Mouse (Mus musculus) forebrain, embryonic 16.5 days (tissue): Measurements from ENCODE around the gene Sik3. TPM values are rescaled to one million over a fixed set of nuclear protein-coding genes. Genes with fewer than 3 reads are reported as not detected.

Experiments used
- ATAC-seq: fragments of 200-750 bp; cut with Nextera tagmentation; 2 replicates; pipeline ENCODE4 v1.8.0; 2017; ENCODE audit warnings: mild to moderate bottlenecking, moderate library complexity
- H3K27ac ChIP-seq: fragments of 300-500 bp; sonication (generic); 2 replicates; pipeline ENCODE4 v1.5.1; 2014; ENCODE audit warnings: low read length, control low read depth
- H3K27me3 ChIP-seq: fragments of 300-500 bp; sonication (generic); replicated peaks from 2 replicates; pipeline ENCODE4 v1.6.1; 2014; ENCODE audit warnings: low read length; ENCODE audit not compliant: control insufficient read depth, insufficient read depth
- H3K36me3 ChIP-seq: fragments of 300-500 bp; sonication (generic); 2 replicates; pipeline ENCODE4 v1.6.1; 2014; ENCODE audit not compliant: control insufficient read depth, insufficient read depth
- H3K4me1 ChIP-seq: fragments of 300-500 bp; sonication (generic); replicated peaks from 2 replicates; pipeline ENCODE4 v1.6.1; 2014; ENCODE audit warnings: low read length; ENCODE audit not compliant: control insufficient read depth, insufficient read depth
- H3K4me2 ChIP-seq: fragments of 300-500 bp; sonication (generic); 2 replicates; pipeline ENCODE4 v1.6.1; 2014; ENCODE audit warnings: mild to moderate bottlenecking, low read length, control low read depth
- H3K4me3 ChIP-seq: fragments of 300-500 bp; sonication (generic); replicated peaks from 2 replicates; pipeline ENCODE4 v1.5.1; 2014; ENCODE audit warnings: mild to moderate bottlenecking, low read length, control low read depth
- H3K9ac ChIP-seq: fragments of 300-500 bp; sonication (generic); replicated peaks from 2 replicates; pipeline ENCODE4 v1.6.1; 2014; ENCODE audit warnings: low read depth, low read length, control low read depth
- H3K9me3 ChIP-seq: fragments of 300-500 bp; sonication (generic); 2 replicates; pipeline ENCODE4 v1.6.1; 2016; ENCODE audit warnings: low read length; ENCODE audit not compliant: control insufficient read depth
- WGBS: fragments of 180-500 bp; shearing (Covaris S2); extraction: QIAGEN DNeasy Blood & Tissue Kit; methylation state at CpG from one replicate; pipeline ENCODE4 v1.1.7; 2014; 5-methylcytosine and 5-hydroxymethylcytosine counted together
- polyA plus RNA-seq: library from polyadenylated mRNA; unstranded; fragments of >200 nt; fragmentation: Nextera tagmentation; extraction: Ambion mirVana; gene quantifications from 2 replicates; pipeline ENCODE4 v1.2.1, GENCODE M21; 2015

Gene Sik3
- polyA plus RNA-seq, 1 experiment from 2014 or later: 5.3 TPM

DNA sequence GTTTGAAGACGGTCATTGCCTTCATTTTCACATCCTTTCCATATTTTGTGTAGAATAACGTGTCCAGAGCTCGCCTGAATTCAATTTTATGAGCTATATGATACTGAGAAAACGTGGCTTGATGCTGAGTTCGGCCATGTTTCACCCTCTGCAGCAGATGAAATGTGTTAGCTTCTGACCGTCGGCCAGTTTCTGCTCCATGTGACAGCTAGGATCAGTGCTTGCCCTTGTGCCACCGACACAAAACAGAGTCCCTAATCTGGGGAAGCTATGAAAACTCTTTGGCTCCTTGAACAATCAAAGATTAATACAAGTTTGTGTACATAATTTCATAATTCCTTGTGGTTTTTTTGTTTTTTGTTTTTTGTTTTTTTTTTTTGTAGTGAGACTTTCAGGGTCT lies 178.6 kb downstream of the Sik3 start:
- no peaks in the 10 kb centered on the region for H3K9me3 ChIP-seq
- 78% methylated on average over 8 of the region's 8 CpGs for WGBS
- H3K9ac ChIP-seq: no peak overlapping the region
- H3K27me3 ChIP-seq: no peaks in the 10 kb centered on the region
- no peak overlapping the region for H3K4me3 ChIP-seq
- peaks cover 7% of the 10 kb centered on the region for H3K4me1 ChIP-seq
- no peaks in the 10 kb centered on the region for H3K36me3 ChIP-seq
- no peak overlapping the region for H3K4me2 ChIP-seq
- H3K27ac ChIP-seq: no peak overlapping the region
- ATAC-seq: no peak

DNA sequence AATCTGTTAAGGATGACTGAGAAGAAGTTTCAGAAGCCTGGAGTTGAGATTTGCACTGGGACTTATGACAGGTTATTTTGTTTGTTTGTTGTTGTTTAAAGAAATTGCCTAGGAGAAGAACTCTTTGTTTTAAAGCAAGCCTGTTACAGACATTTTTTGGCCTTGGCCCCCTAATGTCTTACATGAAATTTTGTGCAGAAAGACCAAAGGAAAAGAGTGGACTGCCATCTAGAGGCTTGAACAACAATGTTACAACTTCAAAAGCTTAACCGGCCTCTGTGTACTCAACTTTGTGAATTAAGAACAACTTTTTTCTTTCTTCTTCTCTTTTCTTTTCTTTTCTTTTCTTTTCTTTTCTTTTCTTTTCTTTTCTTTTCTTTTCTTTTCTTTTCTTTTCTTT lies 179.0 kb downstream of the Sik3 start:
- Histone ChIP-seq H3K4me3 (no peak overlapping the region), H3K9me3 (no peaks in the 10 kb centered on the region), H3K4me2 (no peak overlapping the region), H3K4me1 (peaks cover 7% of the 10 kb centered on the region), H3K36me3 (no peaks in the 10 kb centered on the region), H3K27ac (no peak overlapping the region), H3K27me3 (no peaks in the 10 kb centered on the region), H3K9ac (no peak overlapping the region)
- ATAC-seq: no peak
- WGBS: 18% methylated on average over 1 of the region's 1 CpGs

DNA sequence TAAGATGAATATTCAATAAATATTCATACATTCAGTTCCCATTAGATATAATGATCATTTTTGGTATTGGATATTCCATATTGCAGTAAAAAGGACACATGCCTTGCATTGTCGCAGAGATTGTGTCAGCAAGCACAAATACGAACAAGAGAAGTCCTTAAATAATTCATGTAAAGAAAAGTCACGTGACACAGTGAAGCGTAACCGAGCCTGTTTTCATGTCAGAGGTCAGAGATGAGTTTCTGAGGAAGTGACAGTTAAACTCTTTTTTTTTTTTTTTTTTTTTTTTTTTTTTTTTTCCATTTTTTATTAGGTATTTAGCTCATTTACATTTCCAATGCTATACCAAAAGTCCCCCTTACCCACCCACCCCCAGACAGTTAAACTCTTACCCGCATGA lies 180.0 kb downstream of the Sik3 start:
- Histone ChIP-seq H3K36me3 (no peaks in the 10 kb centered on the region), H3K4me3 (no peak overlapping the region), H3K4me1 (peaks cover 7% of the 10 kb centered on the region), H3K9ac (no peak overlapping the region), H3K27me3 (no peaks in the 10 kb centered on the region), H3K4me2 (no peak overlapping the region), H3K27ac (no peak overlapping the region), H3K9me3 (no peaks in the 10 kb centered on the region)
- 91% methylated on average over 6 of the region's 6 CpGs for WGBS
- no peak for ATAC-seq

DNA sequence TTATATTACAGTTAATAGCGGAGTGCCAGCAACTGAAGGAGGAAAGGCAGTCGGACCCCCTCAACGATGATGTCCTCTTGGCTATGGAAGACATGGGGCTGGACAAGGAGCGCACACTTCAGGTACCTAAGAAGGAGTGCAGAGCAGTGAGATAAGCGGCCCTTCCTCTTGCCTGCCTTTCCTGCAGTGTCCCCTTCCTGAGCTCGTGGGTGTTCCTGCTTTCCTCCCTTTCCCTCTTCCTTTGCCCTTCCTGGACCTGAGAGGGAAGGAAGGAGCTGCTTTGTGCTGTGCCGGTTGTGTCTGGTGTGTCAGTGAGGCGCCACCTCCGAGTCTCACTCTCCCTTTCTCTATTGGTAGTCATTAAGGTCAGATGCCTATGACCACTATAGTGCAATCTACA lies 182.2 kb downstream of the Sik3 start:
- no peaks in the 10 kb centered on the region for H3K4me1 ChIP-seq
- H3K27ac ChIP-seq: no peak overlapping the region
- H3K4me2 ChIP-seq: no peak overlapping the region
- H3K36me3 ChIP-seq: no peaks in the 10 kb centered on the region
- H3K9ac ChIP-seq: no peak overlapping the region
- H3K9me3 ChIP-seq: no peaks in the 10 kb centered on the region
- no peak overlapping the region for H3K4me3 ChIP-seq
- no peaks in the 10 kb centered on the region for H3K27me3 ChIP-seq
- ATAC-seq: no peak
- WGBS: 90% methylated on average over 9 of the region's 9 CpGs

DNA sequence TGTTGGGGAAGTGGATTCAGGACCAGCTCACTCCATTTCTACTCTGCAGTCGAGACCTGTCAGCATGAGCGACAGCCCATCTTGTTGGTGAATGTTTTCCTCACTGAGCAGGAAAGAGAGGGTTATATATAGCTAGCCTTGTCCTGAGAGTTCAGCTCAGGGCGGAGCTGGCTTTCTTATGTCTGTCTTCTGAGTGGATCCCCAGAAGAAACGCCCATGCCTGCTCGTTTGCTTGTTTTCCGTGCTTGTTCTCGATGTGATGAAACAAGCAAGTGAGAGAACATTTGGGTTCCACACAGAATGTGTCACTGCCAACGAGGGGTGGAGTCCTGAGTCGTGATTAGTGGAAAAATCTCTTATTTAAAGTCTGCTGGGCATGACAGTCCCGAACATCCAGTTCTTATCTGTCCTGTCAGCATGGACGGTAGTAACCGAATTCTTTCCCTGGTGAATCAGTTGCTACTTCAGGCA lies 184.1 kb downstream of the Sik3 start:
- no peaks in the 10 kb centered on the region for H3K4me1 ChIP-seq
- H3K9ac ChIP-seq: no peak overlapping the region
- no peak overlapping the region for H3K27ac ChIP-seq
- ATAC-seq: no peak
- WGBS: 84% methylated on average over 12 of the region's 12 CpGs
- no peaks in the 10 kb centered on the region for H3K27me3 ChIP-seq
- H3K9me3 ChIP-seq: no peaks in the 10 kb centered on the region
- no peak overlapping the region for H3K4me2 ChIP-seq
- H3K36me3 ChIP-seq: no peaks in the 10 kb centered on the region
- H3K4me3 ChIP-seq: no peak overlapping the region

DNA sequence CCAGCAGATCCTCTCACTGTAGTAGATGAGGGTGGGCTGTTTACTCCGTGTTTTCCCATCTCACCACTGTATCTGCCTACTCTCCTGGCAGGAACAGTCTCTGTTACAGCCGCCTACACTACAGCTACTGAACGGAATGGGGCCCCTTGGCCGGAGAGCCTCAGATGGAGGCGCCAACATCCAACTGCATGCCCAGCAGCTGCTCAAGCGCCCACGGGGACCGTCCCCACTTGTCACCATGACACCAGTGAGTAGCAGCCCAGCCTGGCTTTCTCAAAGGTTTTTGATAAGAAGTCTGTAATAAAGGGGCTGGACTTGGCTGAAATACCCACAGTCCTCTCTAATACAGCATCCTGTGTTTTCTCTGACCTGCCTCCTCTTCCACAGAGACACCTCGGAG lies 185.8 kb downstream of the Sik3 start:
- H3K4me3 ChIP-seq: no peak overlapping the region
- no peak for ATAC-seq
- peaks cover 3% of the 10 kb centered on the region; the same call in 1 of the 2 replicates for H3K36me3 ChIP-seq
- WGBS: 83% methylated on average over 9 of the region's 9 CpGs
- no peak overlapping the region for H3K27ac ChIP-seq
- no peaks in the 10 kb centered on the region for H3K4me1 ChIP-seq
- H3K9ac ChIP-seq: no peak overlapping the region
- H3K27me3 ChIP-seq: no peaks in the 10 kb centered on the region
- H3K9me3 ChIP-seq: no peaks in the 10 kb centered on the region
- H3K4me2 ChIP-seq: no peak overlapping the region

DNA sequence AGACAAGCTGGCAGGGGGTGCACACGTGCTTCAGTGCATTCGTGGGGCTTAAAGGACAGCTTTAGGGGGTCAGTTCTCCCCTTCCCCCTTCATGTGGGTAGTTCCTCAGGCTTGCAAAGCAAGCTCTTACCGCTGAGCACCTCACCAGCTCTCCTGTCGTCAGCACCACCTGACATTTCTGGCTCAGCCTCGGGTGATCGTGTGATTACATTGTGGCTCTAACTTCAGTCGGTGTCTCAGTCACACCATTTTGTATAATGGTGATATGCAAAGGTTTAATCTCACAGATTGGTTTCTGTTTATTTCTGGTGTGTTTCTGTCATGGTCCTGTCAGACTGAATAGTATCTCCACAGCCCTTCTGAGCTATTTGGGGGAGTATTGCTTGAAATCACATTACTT lies 186.3 kb downstream of the Sik3 start:
- no peaks in the 10 kb centered on the region for H3K9me3 ChIP-seq
- peaks cover 3% of the 10 kb centered on the region; the same call in 1 of the 2 replicates for H3K36me3 ChIP-seq
- H3K4me3 ChIP-seq: no peak overlapping the region
- WGBS: 82% methylated on average over 7 of the region's 7 CpGs
- H3K4me2 ChIP-seq: no peak overlapping the region
- H3K9ac ChIP-seq: no peak overlapping the region
- H3K27ac ChIP-seq: no peak overlapping the region
- H3K4me1 ChIP-seq: no peaks in the 10 kb centered on the region
- ATAC-seq: no peak
- no peaks in the 10 kb centered on the region for H3K27me3 ChIP-seq

DNA sequence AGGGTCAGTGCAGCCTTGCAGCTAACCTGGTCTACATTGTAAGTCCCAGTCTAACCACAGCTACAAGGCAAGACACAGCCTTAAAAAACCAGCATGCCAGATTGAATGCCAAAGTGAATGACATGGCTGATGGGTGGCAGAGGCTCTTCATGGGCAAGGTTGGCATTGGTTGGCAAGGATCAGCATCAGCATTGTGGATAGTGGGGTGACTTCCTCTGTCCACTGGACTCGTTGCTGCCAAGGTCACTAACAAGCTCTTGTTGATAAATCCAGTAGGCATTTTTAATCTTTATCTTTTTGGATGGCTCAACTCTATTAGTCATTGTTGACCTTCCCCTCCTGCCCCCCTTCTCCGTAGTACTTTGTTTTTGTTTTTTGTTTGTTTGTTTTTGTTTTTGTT lies 187.0 kb downstream of the Sik3 start:
- no peak overlapping the region for H3K9ac ChIP-seq
- no peaks in the 10 kb centered on the region for H3K4me1 ChIP-seq
- H3K4me3 ChIP-seq: no peak overlapping the region
- no peak overlapping the region for H3K4me2 ChIP-seq
- H3K27ac ChIP-seq: no peak overlapping the region
- no peak for ATAC-seq
- WGBS: 90% methylated on average over 2 of the region's 2 CpGs
- peaks cover 7% of the 10 kb centered on the region; the same call in 1 of the 2 replicates for H3K36me3 ChIP-seq
- no peaks in the 10 kb centered on the region for H3K27me3 ChIP-seq
- H3K9me3 ChIP-seq: no peaks in the 10 kb centered on the region

DNA sequence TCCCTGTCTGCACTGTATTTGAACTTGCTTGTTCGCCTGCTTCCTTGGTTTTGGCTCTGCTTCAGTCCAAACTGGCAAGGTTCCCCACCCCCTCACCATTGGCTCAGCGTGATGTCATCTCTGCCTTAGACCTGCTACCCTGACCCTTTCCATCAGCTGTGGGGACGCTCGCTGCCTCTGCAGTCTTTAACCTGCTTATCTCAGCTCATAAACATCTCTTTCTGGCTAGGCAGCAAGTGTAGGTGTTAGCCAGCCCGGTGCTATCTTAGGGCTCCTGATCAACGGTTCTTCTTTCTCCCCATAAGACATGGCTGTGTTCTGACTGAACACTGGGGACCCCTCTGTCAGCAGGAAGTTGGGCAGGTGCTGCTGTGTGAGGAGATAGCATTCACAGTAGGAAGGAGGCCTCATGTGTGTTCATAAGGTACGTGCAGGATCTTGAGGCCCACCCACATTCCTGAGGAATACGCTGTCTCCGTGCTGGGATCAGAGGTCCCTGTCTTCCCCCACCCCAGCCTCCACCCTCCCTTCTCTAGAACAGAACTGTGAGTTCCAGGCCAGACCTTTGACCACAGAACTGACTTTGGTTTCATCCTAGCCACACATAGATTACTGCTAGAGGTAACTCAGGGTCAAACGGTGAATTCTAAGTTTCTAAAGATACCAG lies 194.3 kb downstream of the Sik3 start:
- no peak for ATAC-seq
- 85% methylated on average over 10 of the region's 10 CpGs for WGBS
- Histone ChIP-seq H3K27ac (no peak overlapping the region), H3K36me3 (peaks cover 7% of the 10 kb centered on the region; the same call in 1 of the 2 replicates), H3K9ac (no peak overlapping the region), H3K4me1 (no peaks in the 10 kb centered on the region), H3K4me2 (no peak overlapping the region), H3K4me3 (no peak overlapping the region), H3K27me3 (no peaks in the 10 kb centered on the region), H3K9me3 (no peaks in the 10 kb centered on the region)

DNA sequence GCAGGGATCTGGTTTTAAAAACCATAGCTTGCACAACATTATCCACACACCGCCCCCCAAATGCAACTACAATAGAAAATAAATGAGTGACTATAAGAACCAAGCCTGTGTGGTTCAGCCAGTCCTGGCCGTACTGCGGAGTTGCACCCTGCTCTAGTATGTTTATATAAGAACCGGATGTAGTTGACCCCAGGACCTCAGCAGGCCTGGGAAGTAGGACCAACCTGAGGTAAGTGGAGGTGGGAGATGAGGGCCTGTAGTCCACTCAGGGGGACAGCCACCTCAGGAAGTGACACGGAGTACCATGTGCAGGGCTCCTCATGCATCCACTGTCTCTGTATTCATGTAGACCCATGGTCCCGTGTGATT lies 194.9 kb downstream of the Sik3 start:
- Histone ChIP-seq H3K27me3 (no peaks in the 10 kb centered on the region), H3K4me3 (no peak overlapping the region), H3K4me2 (no peak overlapping the region), H3K27ac (no peak overlapping the region), H3K36me3 (peaks cover 4% of the 10 kb centered on the region; the same call in 1 of the 2 replicates), H3K9me3 (no peaks in the 10 kb centered on the region), H3K9ac (no peak overlapping the region), H3K4me1 (no peaks in the 10 kb centered on the region)
- no peak for ATAC-seq
- 92% methylated on average over 6 of the region's 6 CpGs for WGBS
